Mouse (Mus musculus) heart, adult 10 weeks (tissue): ENCODE results near the gene 4932411N23Rik. TPM values are rescaled to one million over a fixed set of nuclear protein-coding genes. Genes with fewer than 3 reads are reported as not detected.

Experiments used
- polyA plus RNA-seq: library from polyadenylated mRNA; stranded (reverse); fragments of 350-450 nt; fragmentation: Illumina TruSeq; extraction: RNeasy Lipid Tissue Mini Kit (QIAGEN cat#74804); gene quantifications from one replicate; pipeline ENCODE4 v1.2.3, GENCODE M21; 2014; ENCODE audit warnings: low read depth, low replicate concordance

4932411N23Rik gene
- not detected for polyA plus RNA-seq

DNA sequence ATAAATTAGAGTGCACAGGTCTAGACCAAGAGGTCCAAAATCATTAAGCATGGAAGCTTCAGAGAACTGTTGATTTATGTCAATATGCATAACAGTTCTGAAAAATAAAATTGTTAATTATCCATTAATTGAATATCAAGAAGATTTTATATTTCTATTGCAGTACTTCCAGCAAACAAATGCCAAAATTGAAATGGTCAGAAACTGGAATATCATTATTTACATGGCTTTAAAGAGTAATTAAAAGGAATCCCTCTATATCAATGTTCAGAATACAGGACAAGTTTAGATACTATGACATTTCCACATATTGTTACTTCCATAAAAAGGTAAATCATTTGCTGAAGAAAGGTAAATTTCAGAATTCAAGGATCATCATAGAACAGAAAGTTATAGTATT is at the start of gene 4932411N23Rik:
4932411N23Rik (minus strand) TSS at position 101 of the 400 bp plus-strand sequence.

Other genes starting within 250 kb of the 4932411N23Rik start
- not detected for gene Gm382, start 224.1 kb upstream of the 4932411N23Rik start, polyA plus RNA-seq